Mouse (Mus musculus): ENCODE data around the gene Tmem74b.

GRCm38 (mm10) chr2:151751330-151751729 lies 49.5 kb downstream of the Tmem74b start:
- TF ChIP-seq POLR2A (IDR thresholded peaks at IDR 0.05; ENCODE audit: borderline replicate concordance, control insufficient read depth, low read depth, low read length) (no peak), CTCF (IDR thresholded peaks at IDR 0.05; ENCODE audit: control insufficient read depth, insufficient read depth, low read length) (no peak)
